Mouse (Mus musculus): ENCODE measurements around the gene Fam118a. TPM values are rescaled to one million over a fixed set of nuclear protein-coding genes. Genes with fewer than 3 reads are reported as not detected.

Fam118a gene
- polyA plus RNA-seq, 1 experiment from 2014 or later = 27.8 TPM

DNA sequence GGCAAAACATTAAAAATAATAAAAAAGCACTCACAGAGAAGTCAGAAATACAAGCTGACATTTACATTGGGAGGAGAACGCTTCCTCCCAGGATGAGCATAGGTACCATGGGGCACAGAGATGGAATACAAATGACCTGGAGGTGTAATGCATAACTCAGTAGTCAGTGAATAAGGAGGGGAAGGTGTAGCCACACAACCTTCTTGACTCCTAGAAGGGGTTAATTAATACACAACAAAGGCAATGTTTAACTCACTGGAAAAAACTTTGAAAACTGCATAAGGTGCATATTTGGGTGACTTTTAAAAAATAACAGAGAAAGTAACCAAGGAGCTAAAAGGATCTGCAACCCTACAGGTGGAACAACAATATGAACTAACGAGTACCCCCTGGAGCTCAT, 43.9 kb downstream of the Fam118a start:
- no peaks in the 10 kb centered on the region for H3K4me1 ChIP-seq (replicated peaks; ENCODE audit: control insufficient read depth, insufficient read depth, low read length)
- WGBS = 93% methylated on average over 2 of the region's 2 CpGs
- no peak for DNase-seq (ENCODE audit: low spot score)

DNA sequence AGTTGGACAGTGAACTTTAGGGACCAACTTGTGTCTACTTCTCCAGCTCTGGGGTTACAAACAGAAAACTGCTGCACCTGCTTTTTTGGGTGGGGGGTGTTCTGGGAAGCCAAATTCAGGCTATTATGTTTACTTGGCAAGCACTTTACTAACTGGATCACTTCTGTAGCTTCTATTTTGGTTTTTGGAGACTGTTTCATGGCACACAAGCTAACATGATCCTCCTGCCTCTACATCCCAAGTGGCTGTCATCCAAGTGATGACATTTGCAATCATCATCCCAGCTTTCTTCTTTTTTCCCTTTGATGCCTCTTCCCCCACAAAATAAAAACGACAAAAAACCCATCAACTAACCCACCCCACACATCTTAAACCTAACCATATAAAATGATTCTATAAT, 56.9 kb downstream of the Fam118a start:
- DNase-seq (ENCODE audit: low spot score) = no peak
- H3K27me3 ChIP-seq (ENCODE audit: control insufficient read depth, insufficient read depth, low read length) = no peaks in the 10 kb centered on the region
- ATAC-seq (ENCODE audit: low FRiP score) = no peak
- H3K4me3 ChIP-seq (ENCODE audit: low read depth, low read length) = no peak overlapping the region
- H3K9me3 ChIP-seq (ENCODE audit: control insufficient read depth, low read length) = no peaks in the 10 kb centered on the region
- H3K4me1 ChIP-seq (replicated peaks; ENCODE audit: control insufficient read depth, insufficient read depth, low read length) = no peaks in the 10 kb centered on the region
- H3K9ac ChIP-seq (ENCODE audit: low read depth, low read length) = no peak overlapping the region
- no peaks in the 10 kb centered on the region for H3K36me3 ChIP-seq (ENCODE audit: control insufficient read depth, insufficient read depth, low read length)
- 56% methylated on average over 1 of the region's 1 CpGs for WGBS
- H3K4me2 ChIP-seq (replicated peaks; ENCODE audit: low read depth, low read length) = no peak overlapping the region
- H3K27ac ChIP-seq (ENCODE audit: low read depth, low read length) = no peak overlapping the region

More for the DNA sequence above, 43.9 kb downstream of the Fam118a start:
- no peak overlapping the region for H3K4me3 ChIP-seq (ENCODE audit: low read depth, low read length)
- no peak for ATAC-seq (ENCODE audit: low FRiP score)
- no peak overlapping the region for H3K9ac ChIP-seq (ENCODE audit: low read depth, low read length)
- H3K4me2 ChIP-seq (replicated peaks; ENCODE audit: low read depth, low read length) = no peak overlapping the region
- H3K27ac ChIP-seq (ENCODE audit: low read depth, low read length) = no peak overlapping the region
- no peaks in the 10 kb centered on the region for H3K27me3 ChIP-seq (ENCODE audit: control insufficient read depth, insufficient read depth, low read length)
- no peaks in the 10 kb centered on the region for H3K36me3 ChIP-seq (ENCODE audit: control insufficient read depth, insufficient read depth, low read length)
- H3K9me3 ChIP-seq (ENCODE audit: control insufficient read depth, low read length) = no peaks in the 10 kb centered on the region

Other genes with a start within 250 kb of the Fam118a start
- 34.6 and 44.1 TPM in 2 replicates for gene Phf21b, start 172.9 kb upstream of the Fam118a start, polyA plus RNA-seq (2014; fragmentation: Nextera tagmentation; extraction: Ambion mirVana)
- 0.61 and 0.62 TPM in 2 replicates for gene Gm29666, start 108.9 kb upstream of the Fam118a start, polyA plus RNA-seq (2014; fragmentation: Nextera tagmentation; extraction: Ambion mirVana)
- gene Nup50, start 105.5 kb upstream of the Fam118a start, polyA plus RNA-seq (2014; fragmentation: Nextera tagmentation; extraction: Ambion mirVana) = 63.3 and 65.0 TPM in 2 replicates
- 11.8 and 12.9 TPM in 2 replicates for gene 5031439G07Rik, start 40.4 kb upstream of the Fam118a start, polyA plus RNA-seq (2014; fragmentation: Nextera tagmentation; extraction: Ambion mirVana)
- not detected in 2 replicates for gene Upk3a, start 11.8 kb upstream of the Fam118a start, polyA plus RNA-seq (2014; fragmentation: Nextera tagmentation; extraction: Ambion mirVana)
- 0.08 and 0.13 TPM in 2 replicates for gene Smc1b, start 103.0 kb downstream of the Fam118a start, polyA plus RNA-seq (2014; fragmentation: Nextera tagmentation; extraction: Ambion mirVana)
- gene Ribc2, start 103.1 kb downstream of the Fam118a start, polyA plus RNA-seq (2014; fragmentation: Nextera tagmentation; extraction: Ambion mirVana) = 0.82 and 0.96 TPM in 2 replicates
- gene Fbln1, start 177.0 kb downstream of the Fam118a start, polyA plus RNA-seq (2014; fragmentation: Nextera tagmentation; extraction: Ambion mirVana) = 119 and 121 TPM in 2 replicates

Data from hindbrain, embryonic 11.5 days (tissue).